Mouse (Mus musculus): ENCODE results near the gene Arhgef1.

Gene Arhgef1

DNA sequence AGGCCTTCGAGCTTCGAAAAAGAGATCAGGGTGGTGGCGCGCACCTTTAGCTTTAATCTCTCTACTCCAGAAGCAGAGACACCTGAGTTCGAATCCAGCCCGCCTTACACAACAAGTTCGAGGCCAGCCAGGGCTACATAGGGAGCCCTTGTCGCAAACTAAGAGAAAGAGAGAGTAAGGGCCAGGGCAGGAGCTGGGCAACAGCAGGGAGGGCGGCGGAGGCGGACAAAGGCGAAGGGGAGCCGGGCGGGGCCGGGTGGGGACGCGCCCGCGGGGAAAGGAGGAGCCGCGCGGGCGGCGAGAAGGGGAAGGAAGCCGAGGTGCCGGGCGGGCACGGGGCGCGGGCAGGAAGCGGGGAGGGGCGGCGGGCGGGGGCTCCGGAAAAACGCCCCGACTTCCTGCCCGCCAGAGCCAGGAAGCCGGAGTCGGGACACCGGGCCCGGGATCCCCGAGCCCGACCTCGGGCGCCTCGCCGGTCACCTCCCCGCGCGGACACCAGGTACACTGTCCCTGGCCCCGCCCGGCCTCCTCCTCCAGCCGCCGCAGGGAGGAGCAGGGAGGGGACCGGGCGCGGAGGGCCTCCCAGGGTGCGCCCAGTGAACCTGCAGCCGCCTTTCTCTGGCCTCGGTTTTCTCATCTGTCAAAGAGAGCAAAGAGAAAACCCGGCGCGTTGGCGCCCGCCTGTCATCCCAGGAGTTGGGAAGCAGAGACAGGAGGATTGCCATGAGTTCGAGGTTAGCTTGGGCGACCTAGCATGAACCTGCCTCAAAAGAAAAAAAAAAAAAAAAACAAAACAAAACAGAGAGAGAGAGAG lies at the start of gene Arhgef1:
TSS of gene Arhgef1 (plus strand) at position 283 of the 814 bp plus-strand sequence.
- DNase-seq (ENCODE audit: low spot score), result peak; percentile 50

DNA sequence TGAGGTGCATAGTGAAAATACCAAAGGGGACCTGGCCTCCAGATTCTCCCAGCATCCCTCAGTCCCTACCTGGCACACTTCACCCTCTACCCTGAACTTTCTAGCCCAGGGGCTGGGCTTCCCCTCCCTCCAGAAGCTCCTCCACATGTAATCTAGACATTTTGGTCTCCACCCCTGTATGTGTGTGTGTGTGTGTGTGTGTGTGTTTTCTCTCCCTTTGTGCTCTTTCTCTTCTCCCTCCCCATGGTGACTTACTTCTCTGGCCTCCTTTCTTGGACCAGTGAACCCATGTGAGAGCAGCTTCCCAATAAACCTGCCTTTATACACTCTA lies 49.5 kb upstream of the Arhgef1 start:
- no peak for DNase-seq (ENCODE audit: low spot score)

DNA sequence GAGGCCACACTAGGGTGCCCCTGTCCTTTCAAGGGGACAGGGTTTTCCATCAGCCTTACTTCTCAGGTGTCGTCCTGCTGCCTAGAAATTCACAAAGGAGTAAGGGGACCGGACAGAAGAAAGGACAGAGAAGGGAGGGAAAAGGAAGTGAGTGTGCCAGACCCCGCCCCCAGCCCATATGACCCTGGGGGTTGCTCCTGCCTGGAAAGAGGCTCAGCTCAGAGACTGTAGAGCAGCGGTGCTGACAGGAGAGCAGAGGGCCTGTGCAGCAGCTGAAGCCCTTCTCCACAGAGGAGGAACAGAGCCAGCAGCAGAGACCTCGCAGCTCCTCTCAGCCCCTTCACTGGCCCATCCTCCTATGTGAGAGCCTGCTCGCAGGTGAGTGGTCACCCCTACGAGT lies 49.0 kb upstream of the Arhgef1 start:
- no peak for DNase-seq (ENCODE audit: low spot score)

DNA sequence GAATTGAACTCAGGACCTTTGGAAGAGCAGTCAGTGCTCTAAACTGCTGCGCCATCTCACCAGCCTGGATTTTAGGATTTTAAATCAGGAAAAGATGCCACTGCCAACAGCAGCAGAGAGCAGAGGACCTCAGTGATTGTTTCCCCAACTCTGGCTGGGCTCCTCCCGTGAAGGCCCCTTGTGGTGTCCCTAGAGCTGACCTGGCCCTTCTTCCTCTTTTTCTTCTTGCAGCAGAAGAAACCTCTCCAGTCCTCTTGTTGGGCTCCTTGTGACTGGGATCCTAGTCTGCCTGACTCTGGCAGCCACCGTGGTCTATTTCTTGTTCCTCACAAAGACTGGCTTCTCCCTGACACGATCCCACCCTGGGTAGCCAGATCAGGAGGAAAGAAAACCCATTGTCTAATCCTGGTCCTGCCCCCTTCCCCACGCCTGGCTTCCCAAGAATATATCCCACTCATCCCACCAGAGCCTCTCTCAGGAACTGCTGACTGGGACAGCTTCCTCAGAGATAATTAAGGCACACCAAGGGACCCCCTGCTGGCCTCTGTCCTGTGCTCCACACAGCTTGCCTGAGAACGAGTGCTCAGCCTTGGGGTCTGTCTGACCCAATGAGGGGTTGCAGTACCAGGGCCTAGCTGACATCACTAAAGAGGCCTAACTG lies 46.1 kb upstream of the Arhgef1 start:
- no peak for DNase-seq (ENCODE audit: low spot score)

DNA sequence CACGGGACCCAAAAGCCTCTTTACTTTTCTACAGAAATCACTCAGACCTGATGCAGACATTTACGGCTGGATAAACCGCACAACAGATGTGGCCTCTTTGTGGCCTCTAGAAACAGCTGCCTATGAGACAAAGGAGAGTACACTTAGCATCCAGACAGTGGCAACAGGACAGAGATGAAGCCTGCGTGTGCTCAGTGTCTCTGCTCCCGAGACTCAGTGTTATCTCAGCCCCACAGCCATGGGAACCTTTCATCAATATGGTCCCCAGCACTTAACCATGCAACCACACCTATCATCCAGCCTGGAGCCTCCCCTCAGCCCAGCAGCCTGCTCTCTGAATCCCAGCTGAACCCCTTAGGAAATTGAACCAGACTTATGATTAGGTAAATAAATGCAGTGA lies 43.5 kb upstream of the Arhgef1 start:
- DNase-seq (ENCODE audit: low spot score), result no peak

DNA sequence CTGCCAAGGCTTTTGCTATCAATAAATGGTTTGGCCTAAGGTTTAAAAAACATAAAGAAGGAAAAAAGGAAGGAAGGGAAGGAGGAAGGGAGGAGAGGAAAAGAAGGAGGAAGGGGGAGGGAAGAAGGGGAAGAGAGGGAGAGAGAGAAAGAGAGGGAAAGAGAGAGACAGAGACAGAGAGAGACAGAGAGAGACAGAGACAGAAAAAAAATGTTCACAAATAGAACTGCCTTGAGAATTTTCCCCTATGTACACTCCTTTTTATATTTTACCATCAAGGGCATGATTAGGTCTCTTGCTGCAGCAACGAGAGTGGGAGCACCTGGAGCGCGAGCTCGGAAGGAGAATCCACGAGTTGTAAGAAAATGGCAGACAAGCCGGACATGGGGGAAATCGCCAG lies 40.8 kb upstream of the Arhgef1 start, which contains the start of gene Gm9844:
TSS of gene Gm9844 (plus strand) at position 301 of the 400 bp plus-strand sequence.
- no peak for DNase-seq (ENCODE audit: low spot score)

DNA sequence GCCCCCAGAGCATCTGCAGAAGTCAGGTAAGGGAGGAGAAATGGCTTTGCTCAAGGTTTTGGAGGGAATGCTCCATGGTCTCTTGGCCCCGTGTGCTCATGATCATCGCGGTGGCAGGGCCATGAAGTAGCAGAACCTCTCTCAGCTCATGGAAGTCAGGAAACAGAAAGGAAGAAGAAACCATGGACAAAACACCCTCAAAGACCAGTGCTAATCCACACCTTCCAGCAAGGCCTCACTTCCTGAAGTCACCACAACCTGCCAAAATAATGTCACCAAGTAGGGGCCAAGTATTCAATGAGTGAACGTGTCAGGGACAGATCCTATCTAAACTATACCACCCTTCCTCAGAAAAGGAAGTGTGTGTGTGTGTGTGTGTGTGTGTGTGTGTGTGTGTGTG lies 39.9 kb upstream of the Arhgef1 start:
- no peak for DNase-seq (ENCODE audit: low spot score)

DNA sequence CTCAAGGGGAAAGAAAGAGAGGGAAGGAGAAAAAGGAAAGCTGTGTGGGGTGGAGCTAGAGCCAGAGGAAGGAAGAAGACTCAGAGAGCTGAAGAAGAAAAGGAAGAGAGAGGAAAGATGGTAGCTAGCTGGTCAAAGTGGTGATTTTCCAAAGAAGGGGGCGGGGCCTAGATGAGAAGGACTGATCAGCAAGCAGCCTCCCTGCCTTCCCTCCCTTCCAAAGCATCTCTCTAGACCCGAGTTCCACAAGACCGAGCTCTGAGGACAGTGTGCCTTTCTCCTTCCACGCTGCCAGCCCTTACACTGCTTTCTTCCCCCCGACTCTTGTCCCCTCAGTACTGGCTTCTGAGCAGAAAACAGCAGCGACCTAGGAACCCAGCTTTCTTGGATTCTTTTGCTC lies 38.6 kb upstream of the Arhgef1 start:
- no peak for DNase-seq (ENCODE audit: low spot score)

DNA sequence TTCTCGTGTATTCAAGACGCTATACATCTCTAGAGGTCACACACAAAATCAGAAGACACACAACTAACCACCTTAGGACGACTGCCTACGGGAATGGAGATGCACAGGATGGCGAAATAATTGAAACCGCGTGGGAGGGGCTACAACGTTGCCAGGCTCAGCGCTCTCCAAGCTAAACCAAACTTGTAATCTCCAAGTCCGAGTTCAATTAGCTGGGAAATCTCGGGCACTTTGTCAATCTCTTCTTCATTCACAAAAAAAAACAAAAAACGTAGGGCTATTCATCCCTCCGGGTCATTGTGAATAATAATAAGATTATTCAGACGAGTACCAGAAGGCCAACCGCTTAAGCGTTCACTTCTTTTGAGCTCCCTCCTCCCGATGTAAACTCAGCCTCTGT lies 33.6 kb upstream of the Arhgef1 start:
- DNase-seq (ENCODE audit: low spot score), result no peak

DNA sequence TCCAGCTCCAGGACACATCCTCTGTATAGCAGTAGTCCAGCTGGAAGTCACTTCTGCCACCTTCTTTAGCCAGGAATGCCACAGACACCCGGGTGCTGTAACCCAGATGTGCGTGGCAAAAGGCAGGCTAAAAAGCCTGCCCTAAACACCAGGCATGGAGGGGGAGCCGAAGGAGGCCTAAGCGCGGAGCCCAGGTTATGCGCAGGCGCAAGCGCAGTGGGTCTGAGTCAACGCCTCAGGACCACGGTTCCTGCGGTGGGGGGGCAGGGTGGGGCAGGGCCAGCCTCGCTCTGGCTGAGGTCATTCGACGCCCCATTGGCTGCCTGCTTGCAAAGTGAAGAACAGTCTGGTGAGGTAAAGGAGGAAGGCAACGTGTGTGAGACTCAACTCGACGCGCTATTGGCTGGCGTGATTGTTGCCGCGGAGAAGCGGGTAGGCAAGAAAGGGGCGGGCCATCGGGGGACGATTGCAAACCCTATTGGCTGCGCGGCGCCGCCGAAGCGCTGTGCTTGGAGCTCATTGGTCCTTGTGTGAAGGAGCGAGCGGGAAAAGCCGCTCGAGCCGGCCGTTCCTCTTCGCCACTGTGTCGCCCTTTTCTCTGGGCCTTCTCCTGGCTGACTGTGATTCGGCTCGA lies 33.1 kb upstream of the Arhgef1 start, which contains the start of the genes Lypd4 and Dmrtc2:
TSS of gene Lypd4 (minus strand) at position 410 of the 634 bp plus-strand sequence.
TSS of gene Dmrtc2 (plus strand) at position 526 of the 634 bp plus-strand sequence.
- peak; percentile 93 for DNase-seq (ENCODE audit: low spot score)

DNA sequence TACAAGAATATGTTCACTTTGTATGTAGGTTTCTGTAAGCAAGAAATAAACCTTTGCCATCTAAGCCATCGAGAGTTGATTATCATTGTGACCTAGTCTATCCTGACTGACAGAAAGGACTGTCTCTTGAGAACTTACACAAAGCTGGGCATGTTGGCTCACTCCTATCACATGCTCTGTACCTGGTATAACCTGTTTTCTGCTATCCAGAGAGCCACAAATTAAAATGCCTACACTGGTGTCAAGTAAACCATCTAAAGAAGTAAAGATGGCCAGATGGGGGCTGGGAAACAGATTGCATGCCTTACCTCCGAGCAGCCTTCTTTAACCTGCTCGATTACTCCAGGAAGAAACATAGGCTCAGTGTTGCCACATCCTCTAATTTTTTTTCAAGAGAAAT lies 25.1 kb upstream of the Arhgef1 start:
- DNase-seq (ENCODE audit: low spot score), result no peak

DNA sequence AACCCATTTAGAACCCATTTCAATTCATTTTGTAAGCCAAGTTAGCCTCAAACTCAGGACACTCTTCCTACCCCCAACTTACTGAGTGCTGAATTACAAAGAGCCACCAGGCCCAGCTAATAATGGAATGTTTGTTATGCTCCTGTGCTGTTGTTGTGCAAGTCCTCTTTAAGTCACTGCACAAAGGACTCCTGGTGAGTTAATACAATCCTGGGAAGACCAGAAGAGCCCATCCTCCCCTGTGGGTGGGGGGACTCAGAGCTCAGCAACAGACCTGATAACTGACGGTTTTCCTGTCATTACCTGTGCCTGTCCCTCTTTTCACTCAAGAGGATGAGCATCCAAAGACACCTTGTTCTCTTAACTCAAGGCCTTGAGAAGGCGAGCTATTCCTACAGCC lies 23.1 kb upstream of the Arhgef1 start:
- DNase-seq (ENCODE audit: low spot score), result no peak

DNA sequence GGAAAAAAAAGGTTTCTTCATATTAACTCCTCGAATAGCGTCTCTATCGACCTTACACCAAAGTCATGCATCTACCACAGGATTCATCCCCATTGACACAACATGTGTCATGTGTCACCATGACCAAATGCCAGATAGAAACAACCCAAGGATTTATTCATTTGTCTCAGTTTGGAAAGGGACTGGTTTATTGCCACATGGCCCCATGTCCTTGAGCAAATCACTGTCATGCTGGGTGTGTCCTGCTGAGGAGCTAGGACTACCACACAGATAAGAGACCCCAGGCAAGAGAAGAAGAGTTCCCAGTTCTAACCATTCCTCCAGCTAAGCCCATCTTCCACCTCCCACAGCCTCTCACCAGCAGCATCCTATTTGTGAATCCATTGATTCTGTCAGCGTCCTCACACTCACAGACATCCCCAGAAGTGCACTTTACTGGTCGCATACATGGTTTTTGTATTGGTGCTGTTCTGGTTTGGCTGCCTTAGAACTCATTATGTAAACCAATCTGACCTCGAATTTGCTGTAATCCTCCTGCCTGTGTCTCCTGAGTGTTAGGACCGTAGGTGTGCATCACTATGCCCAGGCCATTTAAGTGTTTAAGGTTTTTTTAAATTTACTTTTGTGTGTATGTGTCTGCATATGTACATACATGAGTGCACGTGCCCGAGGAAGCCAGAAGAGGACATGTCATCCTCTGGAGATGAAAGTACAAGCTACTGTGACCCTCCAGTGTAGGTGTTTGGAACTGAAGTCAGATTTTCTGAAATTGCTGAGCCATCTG lies 20.1 kb upstream of the Arhgef1 start:
- no peak for DNase-seq (ENCODE audit: low spot score)

DNA sequence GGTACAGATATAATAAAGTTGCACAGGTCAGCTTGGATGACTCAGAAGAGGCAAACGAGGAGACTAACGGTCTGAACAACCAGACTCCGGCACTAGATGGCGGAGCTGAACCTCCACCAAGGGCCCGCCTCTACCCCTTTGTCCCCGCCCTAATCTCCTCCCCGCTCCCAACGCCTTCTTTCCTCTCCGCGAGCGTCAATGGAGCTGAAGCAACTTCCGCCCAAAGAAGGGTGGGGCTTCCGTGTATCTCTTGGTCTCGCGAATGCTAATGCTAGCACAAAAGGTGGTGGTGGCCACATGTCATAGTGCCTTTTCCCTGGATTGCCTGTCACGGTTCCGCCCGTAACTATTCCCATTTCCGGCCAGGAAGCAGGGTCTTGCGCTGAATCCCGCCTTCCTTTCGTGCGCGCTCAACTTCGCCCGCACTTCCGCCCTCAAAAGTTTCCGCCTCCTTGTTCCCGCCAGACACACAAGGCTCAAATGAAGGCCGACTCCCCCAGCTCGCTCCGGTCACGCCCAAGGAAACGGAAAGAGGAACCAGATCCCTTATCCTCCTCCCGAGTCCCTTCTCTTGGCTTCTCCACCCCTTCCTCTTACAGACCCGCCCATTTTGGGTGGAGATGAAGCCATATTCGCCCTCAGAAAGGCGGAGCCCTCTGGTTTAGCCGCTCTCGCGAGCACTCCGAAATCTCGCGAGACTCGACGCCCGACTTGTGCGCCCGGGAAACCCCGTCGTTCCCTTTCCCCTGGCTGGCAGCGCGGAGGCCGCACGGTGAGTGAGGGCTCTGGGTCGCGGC lies 18.6 kb upstream of the Arhgef1 start, which contains the start of gene Rps19:
TSS of gene Rps19 (plus strand) at position 476 of the 797 bp plus-strand sequence.
- peak; percentile 98 for DNase-seq (ENCODE audit: low spot score)

DNA sequence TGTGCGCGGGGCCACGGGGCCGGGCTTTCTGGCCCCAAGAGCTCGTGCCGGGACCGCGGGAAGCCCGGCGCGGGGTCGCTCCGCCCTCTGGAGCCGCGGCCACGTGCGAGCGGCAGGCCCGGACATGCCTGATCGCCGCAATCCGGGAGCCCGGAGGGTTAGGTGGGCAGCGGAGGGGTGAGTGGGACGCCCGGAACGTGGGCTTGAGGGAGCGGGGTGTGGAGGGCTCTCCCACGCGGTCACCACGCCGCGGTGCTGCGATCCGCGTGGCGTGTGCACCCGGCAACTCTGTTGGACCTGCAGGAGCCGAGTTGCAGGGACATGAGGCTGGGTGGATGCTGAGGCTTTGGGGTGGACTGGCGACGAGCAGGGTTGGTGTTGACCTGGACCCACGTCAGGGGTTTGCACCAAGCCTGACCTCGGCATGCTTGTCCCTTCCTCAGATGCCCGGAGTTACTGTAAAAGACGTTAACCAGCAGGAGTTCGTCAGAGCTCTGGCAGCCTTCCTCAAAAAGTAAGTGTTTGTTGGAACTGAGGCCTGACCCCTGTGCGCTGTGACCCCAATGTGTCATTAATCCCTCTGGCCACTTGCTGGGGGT lies 17.9 kb upstream of the Arhgef1 start:
- no peak for DNase-seq (ENCODE audit: low spot score)

DNA sequence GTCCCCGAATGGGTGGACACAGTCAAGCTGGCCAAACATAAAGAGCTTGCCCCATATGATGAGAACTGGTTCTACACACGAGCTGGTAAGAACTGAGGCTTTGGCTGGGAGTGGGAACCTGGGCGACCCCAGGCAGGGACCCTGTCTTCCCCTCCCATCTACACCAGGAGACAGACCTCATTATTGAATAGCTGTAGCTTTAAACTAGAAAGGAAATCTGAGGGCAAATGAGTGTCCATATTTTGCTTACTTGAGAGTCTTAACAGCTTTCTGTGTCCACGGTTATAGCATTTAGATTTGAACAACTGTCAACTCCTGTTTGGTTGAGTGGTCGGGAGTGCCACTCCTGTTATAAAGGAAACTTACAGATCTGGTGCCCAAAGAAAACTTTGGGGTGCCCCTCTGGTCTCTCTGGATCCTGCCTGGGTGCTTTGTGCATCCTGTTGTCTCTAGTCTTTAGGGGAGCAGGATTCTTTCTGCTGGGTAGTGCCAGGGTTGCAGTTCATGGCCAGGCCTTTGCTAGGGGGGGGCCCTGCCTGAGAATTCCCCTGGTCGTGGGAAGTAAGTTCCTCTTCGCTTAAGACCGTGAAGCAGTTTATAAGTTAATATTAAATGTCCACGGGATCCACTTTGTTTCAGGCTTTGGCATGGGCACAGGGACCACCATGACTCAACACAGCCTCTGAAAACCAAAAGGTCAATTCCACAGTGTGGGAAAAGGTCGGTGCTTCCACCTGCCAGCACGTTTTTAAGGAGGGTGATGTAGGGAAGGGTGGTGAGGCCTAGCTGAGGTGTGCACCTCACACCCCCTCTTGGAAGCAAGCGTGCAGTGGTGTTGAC lies 17.0 kb upstream of the Arhgef1 start:
- DNase-seq (ENCODE audit: low spot score), result no peak

DNA sequence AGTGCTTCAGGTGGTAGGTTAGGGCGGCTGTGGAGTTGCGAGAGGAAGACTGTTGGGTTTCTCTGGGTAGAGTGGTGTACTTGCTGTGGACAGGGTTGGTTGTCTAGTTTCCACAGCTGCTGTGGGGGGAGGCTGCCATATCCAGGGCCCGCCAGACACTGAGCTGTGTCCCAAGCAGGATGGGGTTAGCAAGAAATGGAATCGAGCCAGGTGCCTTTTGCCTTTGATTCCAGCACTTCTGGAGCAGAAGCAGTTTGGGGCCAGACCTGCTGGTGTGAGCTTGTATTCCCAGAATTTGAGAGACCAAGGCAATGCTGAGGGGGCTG lies 16.4 kb upstream of the Arhgef1 start:
- no peak for DNase-seq (ENCODE audit: low spot score)

DNA sequence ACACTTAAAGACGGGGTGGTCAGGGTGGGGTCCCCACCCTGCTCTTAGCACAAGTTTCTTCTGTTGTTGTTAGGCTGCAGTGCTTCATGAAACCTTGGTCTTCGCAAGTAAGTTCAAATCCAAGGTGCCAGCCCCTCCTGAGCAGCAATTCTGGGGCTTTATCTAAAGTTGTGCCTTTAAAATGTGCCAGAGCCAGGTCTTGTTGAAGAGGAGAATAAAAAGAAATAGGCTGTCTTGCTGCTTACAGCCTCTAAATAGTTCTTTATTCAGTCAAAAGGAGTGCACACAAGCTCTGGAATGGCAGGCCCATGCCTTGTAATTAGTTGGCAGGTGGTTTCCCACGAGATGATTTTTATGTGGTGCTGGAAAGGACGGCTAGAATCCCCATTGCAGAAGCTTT lies 15.6 kb upstream of the Arhgef1 start:
- no peak for DNase-seq (ENCODE audit: low spot score)

DNA sequence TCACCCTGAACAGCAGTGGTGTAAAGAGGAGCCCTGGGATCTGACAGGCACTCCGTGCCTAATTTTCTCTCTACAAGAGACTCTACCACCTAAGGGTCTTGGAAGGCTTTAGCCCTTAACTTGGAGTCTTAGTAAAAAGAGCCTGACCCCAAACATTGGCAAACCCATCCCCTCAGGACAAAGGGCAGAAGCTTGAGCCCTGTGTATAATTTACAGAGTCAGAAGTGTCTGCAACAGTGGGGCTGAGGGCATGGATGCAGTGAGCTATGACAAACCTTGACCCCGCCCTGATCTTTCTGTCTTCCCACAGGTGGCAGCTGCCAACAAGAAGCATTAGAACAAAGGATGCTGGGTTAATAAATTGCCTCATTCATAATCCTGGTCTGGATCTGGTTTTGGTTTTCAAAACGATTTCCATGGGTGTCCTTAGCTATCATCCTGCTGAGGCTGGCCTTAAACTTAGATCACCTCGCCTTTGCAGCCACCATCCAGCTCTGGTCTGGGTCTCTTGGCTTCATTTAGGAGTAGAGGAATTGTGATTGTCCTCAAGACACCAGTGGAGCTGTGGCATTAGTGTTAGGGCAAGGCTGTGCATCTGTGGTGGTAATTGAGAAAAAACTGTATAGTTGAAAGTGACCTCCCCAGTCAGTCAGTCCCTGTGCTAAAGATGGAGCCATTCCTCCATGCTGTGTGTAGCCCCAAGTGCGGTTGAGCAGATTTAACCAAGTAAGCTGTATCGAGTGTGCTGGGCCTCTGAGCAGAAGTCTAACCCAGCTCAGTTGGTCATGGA lies 13.1 kb upstream of the Arhgef1 start:
- no peak for DNase-seq (ENCODE audit: low spot score)

All from testis, postnatal 14 days (tissue).